Mouse (Mus musculus) olfactory bulb, adult 2 months (tissue): ENCODE data around the gene Plxnb2. TPM values are rescaled to one million over a fixed set of nuclear protein-coding genes. Genes with fewer than 3 reads are reported as not detected.

Experiments
- H3K27ac ChIP-seq: fragments of 200-500 bp; 2 replicates; pipeline ENCODE4 v1.5.1; 2012; ENCODE audit warnings: low read depth, low read length; ENCODE audit not compliant: insufficient read depth
- H3K4me1 ChIP-seq: fragments of 200-500 bp; 2 replicates; pipeline ENCODE4 v1.6.1; 2012; ENCODE audit warnings: low read length; ENCODE audit not compliant: control insufficient read depth, insufficient read depth
- H3K4me3 ChIP-seq: fragments of 200-500 bp; 2 replicates; pipeline ENCODE4 v1.5.1; 2012; ENCODE audit warnings: mild to moderate bottlenecking, low read depth, low read length, moderate library complexity; ENCODE audit not compliant: insufficient read depth
- CTCF ChIP-seq: fragments of 200-500 bp; IDR thresholded peaks from 2 replicates; pipeline ENCODE4 v1.5.1; 2012; ENCODE audit warnings: low read depth, mild to moderate bottlenecking, low read length, moderate library complexity; ENCODE audit not compliant: insufficient read depth
- POLR2A ChIP-seq: fragments of 200-500 bp; IDR thresholded peaks from 2 replicates; pipeline ENCODE4 v1.6.1; 2012; ENCODE audit warnings: mild to moderate bottlenecking, low read depth, low read length, moderate library complexity; ENCODE audit not compliant: insufficient read depth
- WGBS: fragments of 180-500 bp; shearing (Covaris S2); methylation state at CpG from one replicate; pipeline ENCODE4 v1.1.7; 2018; 5-methylcytosine and 5-hydroxymethylcytosine counted together
- polyA plus RNA-seq: library from polyadenylated mRNA; stranded (reverse); fragments of >200 nt; gene quantifications from 2 replicates; pipeline ENCODE4 v1.2.4, GENCODE M21; 2012; ENCODE audit warnings: low replicate concordance; ENCODE audit not compliant: missing spikeins, insufficient read depth, insufficient read length

The Plxnb2 gene
- polyA plus RNA-seq, 1 experiment, result 46.6 TPM

- peak overlapping the region; percentile 25; the same call in 1 of the 2 replicates for H3K27ac ChIP-seq
- 27% methylated on average over 11 of the region's 11 CpGs for WGBS
- H3K4me1 ChIP-seq, result peaks cover 78% of the 10 kb centered on the region
- TF ChIP-seq CTCF, result no peak
- no peak for TF ChIP-seq POLR2A
- no peak overlapping the region for H3K4me3 ChIP-seq
Measured at GRCm38 (mm10) chr15:89174889-89175339, 5.7 kb downstream of the Plxnb2 start.

GRCm38 (mm10) chr15:89173906-89174214, 6.7 kb downstream of the Plxnb2 start:
- WGBS, result 9% methylated on average over 15 of the region's 15 CpGs
- Histone ChIP-seq H3K4me3 (peak overlapping the region; percentile 70), H3K4me1 (peaks cover 80% of the 10 kb centered on the region), H3K27ac (peak overlapping the region; percentile 84; the same call in 1 of the 2 replicates)
- TF ChIP-seq CTCF (no peak), POLR2A (no peak)

- WGBS, result under 1% methylated on average over 65 of the region's 65 CpGs
- Histone ChIP-seq H3K4me3 (peak overlapping the region; percentile 70), H3K4me1 (peaks cover 75% of the 10 kb centered on the region), H3K27ac (peak overlapping the region; percentile 84)
- TF ChIP-seq POLR2A (peak; percentile 21; the same call in 1 of the 2 replicates), CTCF (peak; percentile 20; the same call in 1 of the 2 replicates)
Measured at GRCm38 (mm10) chr15:89173024-89173905, 7.3 kb downstream of the Plxnb2 start.

- no peak for TF ChIP-seq POLR2A
- TF ChIP-seq CTCF, result no peak
- peak overlapping the region; percentile 84 for H3K27ac ChIP-seq
- H3K4me3 ChIP-seq, result peak overlapping the region; percentile 70
- H3K4me1 ChIP-seq, result peaks cover 68% of the 10 kb centered on the region
- WGBS, result 39% methylated on average over 17 of the region's 17 CpGs
Measured at GRCm38 (mm10) chr15:89172276-89172935, 8.2 kb downstream of the Plxnb2 start.

- H3K4me3 ChIP-seq, result no peak overlapping the region
- no peak; the same call in 1 of the 2 replicates for TF ChIP-seq CTCF
- TF ChIP-seq POLR2A, result no peak
- WGBS, result 87% methylated on average over 5 of the region's 5 CpGs
- peaks cover 60% of the 10 kb centered on the region for H3K4me1 ChIP-seq
- H3K27ac ChIP-seq, result no peak overlapping the region
Measured at GRCm38 (mm10) chr15:89171526-89172051, 9.0 kb downstream of the Plxnb2 start.

- TF ChIP-seq CTCF, result no peak
- no peak for TF ChIP-seq POLR2A
- Histone ChIP-seq H3K27ac (peak overlapping the region; percentile 32; the same call in 1 of the 2 replicates), H3K4me1 (peaks cover 52% of the 10 kb centered on the region), H3K4me3 (no peak overlapping the region)
- WGBS, result 50% methylated on average over 3 of the region's 3 CpGs
Measured at GRCm38 (mm10) chr15:89170102-89170501, 10.5 kb downstream of the Plxnb2 start.

- H3K27ac ChIP-seq, result peak overlapping the region; percentile 40; the same call in 1 of the 2 replicates
- 0 out of 2 replicates have a peak, but pooled peaks have one; percentile 12 for TF ChIP-seq POLR2A
- no peak for TF ChIP-seq CTCF
- WGBS, result 9% methylated on average over 10 of the region's 10 CpGs
- H3K4me3 ChIP-seq, result no peak overlapping the region
- H3K4me1 ChIP-seq, result peaks cover 45% of the 10 kb centered on the region
Measured at GRCm38 (mm10) chr15:89169431-89169830, 11.2 kb downstream of the Plxnb2 start.

GRCm38 (mm10) chr15:89168922-89169321, 11.7 kb downstream of the Plxnb2 start:
- TF ChIP-seq POLR2A, result no peak
- no peak for TF ChIP-seq CTCF
- 41% methylated on average over 10 of the region's 10 CpGs for WGBS
- H3K4me3 ChIP-seq, result no peak overlapping the region

GRCm38 (mm10) chr15:89165478-89165877, 15.1 kb downstream of the Plxnb2 start:
- WGBS, result 90% methylated on average over 12 of the region's 12 CpGs
- TF ChIP-seq POLR2A (no peak), CTCF (no peak)

More at GRCm38 (mm10) chr15:89168922-89169321, 11.7 kb downstream of the Plxnb2 start:
- Histone ChIP-seq H3K4me1 (peaks cover 40% of the 10 kb centered on the region), H3K27ac (no peak overlapping the region)

More at GRCm38 (mm10) chr15:89165478-89165877, 15.1 kb downstream of the Plxnb2 start:
- Histone ChIP-seq H3K27ac (no peak overlapping the region), H3K4me1 (peaks cover 17% of the 10 kb centered on the region), H3K4me3 (no peak overlapping the region)
